Mouse (Mus musculus) right cerebral cortex, adult 2 months (tissue): ENCODE results near the gene Kctd14.

Experiments
- DNase-seq, 2 experiments: peaks; one replicate each; pipeline ENCODE4 v3.0.0; 2021 to 2022; ENCODE audit warnings: low spot score in 2 of 2

The Kctd14 gene

DNA sequence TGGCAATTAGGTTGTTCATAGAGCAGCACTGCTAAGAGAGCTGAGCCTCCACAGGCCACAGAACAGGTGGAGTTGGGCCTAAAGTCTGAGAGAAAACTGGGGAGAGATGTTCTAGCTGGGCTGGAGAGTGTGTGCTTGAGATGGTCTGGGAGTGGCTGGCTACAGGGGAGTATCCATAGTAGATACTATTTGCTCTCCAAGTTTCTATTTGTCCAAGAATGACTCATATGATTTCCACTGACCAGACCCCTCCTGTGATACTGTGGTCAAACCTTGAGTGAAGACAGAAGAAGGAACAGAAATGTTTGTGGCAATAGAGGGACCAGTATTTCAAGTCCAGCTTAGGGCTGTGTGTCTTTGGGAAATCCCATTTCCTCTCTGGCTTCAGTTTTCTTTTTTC is 12.1 kb upstream of the Kctd14 start:
- DNase-seq: no peak

- DNase-seq: peak; percentile 84 to 85
These were observed 4.8 kb upstream of the Kctd14 start for GRCm38 (mm10) chr7:97446171-97446925.

- DNase-seq: peak in 1 of 2 experiments; percentile 18
These were observed 4.0 kb upstream of the Kctd14 start for GRCm38 (mm10) chr7:97447050-97447531.

DNA sequence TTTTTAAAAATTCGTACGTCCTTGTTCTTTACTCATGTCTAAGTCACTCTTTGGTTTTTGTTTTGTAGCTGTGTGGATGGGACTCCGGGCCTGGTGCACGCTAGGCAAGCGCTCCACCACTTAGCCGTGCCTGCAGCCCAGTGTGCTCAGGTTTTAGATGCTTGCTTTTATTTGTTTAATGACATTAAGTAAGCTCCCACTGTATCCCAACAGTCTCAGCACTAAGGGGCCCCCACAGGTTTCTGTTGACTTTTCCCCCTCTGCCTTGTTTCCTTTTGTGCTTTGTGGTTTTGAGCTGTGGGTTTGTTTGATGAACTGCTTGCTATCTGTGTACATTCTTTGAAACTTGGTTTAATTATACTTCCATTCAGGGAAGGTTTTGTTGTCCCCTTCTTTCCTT is 1.1 kb downstream of the Kctd14 start:
- DNase-seq: no peak

DNA sequence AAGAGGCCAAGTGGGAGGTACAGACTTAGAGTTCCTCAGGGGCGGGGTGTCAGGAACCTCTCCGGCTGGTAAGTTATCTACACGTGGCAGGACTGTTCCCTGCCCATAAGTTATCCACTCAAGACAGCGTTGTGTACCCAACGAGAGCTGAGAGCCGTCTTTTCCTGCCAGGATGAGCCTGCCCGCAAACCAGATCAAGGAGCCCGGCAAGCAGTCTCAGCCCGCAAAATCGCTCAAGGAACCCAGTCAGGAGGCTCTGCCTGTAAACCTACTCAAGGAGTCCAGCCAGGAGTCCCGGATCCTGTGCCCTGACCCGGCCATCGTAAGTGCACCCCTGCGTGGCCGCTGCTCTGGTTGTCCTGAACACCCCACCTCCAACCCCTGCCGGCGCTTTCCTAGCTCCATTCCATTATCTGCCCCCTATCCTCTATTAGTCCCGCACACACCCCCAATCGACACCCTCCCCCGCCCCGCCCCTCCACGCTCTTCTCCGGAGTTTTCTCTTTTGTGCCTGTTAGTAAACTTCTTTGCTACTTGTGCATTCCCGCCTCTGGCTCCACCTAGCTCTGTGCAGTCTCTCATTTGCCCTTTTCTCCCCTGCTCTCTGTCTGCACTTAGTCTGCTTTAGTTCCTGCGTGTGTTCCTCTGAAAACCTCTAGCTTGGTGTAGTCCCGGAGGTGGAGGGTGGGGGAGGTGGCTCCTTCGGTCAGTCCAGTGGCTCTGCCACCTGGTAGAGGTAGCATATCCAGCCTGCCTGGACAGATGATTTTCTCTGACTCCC is 2.2 kb downstream of the Kctd14 start:
- no peak for DNase-seq

GRCm38 (mm10) chr7:97454795-97455194 is 3.7 kb downstream of the Kctd14 start:
- no peak for DNase-seq

GRCm38 (mm10) chr7:97455577-97455976 is 4.5 kb downstream of the Kctd14 start:
- DNase-seq: no peak

GRCm38 (mm10) chr7:97473001-97473400 is 21.9 kb downstream of the Kctd14 start:
- peak; percentile 32 to 34 for DNase-seq

DNA sequence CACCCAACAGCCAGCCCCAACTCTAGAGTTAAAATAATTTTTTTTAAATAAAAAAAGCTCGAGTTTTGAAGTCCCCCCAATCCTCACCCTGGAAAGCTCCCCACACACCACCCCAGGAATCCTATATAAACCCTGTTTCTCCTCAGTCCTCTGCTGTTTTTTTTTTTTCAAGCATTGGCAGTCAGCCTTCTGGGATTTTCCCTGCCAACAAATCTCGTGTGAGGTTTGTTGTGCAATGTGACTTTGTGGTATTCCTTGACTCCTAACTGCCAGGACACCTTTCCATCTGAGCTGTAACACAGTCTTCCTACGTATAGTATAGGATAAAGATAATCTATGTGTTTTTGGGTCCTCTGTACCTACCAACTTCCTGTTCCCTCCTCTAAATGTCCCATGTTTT is 28.2 kb downstream of the Kctd14 start:
- DNase-seq: no peak

DNA sequence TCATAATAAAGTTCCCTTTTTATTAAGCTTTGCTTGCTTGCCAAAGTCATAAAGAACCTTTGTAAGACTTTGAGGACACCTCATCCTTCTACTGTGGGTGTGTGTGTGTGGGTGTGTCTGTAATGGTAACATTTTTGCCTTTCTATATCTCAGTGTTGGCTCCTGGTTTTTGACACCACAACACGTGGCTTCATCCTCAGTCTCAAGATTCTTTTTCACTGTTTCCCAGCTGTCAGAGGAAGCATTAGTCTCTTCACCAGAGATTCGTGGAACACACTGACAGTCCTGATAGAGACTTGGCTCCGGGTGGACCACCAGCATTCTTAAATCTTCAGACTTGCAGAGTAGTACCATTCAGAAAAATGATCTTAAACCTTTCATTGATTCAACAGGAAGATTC is 29.2 kb downstream of the Kctd14 start:
- DNase-seq: no peak

DNA sequence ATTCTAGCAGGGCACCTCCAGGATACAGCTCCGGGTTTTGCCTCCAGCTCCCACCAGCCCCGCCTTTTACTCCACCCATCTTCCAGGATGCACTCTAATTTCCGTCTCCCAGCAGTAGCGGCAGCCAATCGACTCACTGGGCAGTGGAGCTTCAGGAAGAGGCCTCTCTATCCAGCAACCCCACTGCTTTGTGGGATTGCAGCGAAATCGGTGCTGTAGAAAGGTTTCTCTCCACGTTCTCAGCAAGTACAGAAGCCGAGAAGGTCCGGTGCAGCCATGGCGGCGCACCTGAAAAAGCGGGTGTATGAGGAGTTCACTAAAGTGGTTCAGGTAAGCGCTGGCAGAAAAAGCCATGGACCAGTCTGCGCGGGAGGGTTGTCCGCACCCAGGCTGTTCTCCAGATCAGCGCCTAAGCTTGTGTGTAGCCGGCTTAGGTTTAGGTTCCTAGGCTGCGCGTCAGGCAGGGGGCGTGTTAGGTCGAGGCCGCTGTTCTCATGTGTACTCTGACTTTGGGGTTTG is 29.8 kb downstream of the Kctd14 start, which contains the start of gene Ints4:
Gene Ints4 (plus strand): TSS at position 136 of the 519 bp plus-strand sequence.
- peak; percentile 93 for DNase-seq

- DNase-seq: no peak
These were observed 32.3 kb downstream of the Kctd14 start for GRCm38 (mm10) chr7:97483378-97483777.

DNA sequence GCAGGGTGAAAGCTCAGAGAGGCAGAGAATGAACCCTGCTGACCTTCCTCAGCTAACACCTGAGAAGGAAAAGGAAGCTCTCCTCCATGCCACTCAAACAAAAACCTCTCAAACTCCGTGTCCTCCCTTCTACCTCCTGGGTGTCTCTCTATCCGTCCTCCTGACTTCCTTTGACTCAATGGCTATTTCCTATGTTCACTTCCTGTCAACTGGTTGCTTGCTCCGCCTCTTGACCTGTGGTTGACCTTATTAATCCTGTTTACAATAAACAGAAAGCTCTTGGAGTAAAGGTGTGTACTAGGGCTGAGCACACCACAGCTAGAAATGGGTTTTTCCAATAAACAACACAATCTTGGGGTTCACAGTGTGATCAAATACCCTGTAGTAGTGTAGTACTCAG is 40.0 kb downstream of the Kctd14 start:
- DNase-seq: no peak

GRCm38 (mm10) chr7:97492420-97492819 is 41.3 kb downstream of the Kctd14 start:
- no peak for DNase-seq

GRCm38 (mm10) chr7:97495052-97495451 is 43.9 kb downstream of the Kctd14 start:
- no peak for DNase-seq

DNA sequence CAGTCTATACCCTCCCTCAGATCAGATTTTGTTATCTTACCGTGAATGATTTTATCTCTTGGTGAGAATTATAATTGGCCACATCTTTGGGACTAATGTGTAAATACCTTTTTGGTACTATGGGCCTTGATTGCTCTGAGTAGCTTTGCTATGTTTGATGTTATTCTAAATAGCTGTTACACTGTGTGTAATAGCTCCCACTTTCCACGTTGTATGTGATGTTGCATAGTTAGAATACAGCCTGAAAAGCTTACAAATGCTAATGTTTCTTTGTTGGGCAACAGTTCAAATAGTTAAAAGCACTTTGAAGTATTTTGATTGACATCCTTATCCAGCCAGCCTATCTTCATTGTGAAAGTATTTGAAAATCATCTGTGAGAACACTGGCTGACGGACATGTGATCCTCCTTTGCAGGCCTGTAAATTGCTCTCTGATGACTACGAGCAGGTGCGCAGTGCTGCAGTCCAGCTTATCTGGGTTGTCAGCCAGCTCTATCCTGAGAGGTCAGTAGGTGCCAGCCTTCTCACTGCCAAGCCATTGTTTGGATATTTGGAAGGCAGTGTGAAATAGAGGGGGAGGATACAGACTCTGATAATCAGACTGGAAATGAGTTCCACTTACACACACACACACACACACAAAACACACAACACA is 49.6 kb downstream of the Kctd14 start:
- DNase-seq: no peak
